Mouse (Mus musculus) 416B (cell line): Measurements from ENCODE around the gene Fgf6.
A peak's percentile ranks its signal among the peaks of the same experiment; 100 is the strongest.

Source experiments
- DNase-seq: peaks from one replicate; pipeline ENCODE4 v3.0.0; 2011; ENCODE audit warnings: low read depth

Fgf6 gene

GRCm38 (mm10) chr6:127014906-127015770 is at the start of gene Fgf6:
Gene Fgf6 (plus strand): TSS chr6:127015586.
- DNase-seq: no peak

- DNase-seq: peak; percentile 85
Measured at GRCm38 (mm10) chr6:126966241-126967026, 49.0 kb upstream of the Fgf6 start.

- peak; percentile 83 for DNase-seq
Measured at GRCm38 (mm10) chr6:126981539-126982234, 33.7 kb upstream of the Fgf6 start.

GRCm38 (mm10) chr6:126993676-126994075 is 21.7 kb upstream of the Fgf6 start:
- DNase-seq: no peak

- DNase-seq: peak; percentile 90
Measured at GRCm38 (mm10) chr6:126995494-126995893, 19.9 kb upstream of the Fgf6 start.

- peak; percentile 88 for DNase-seq
Measured at GRCm38 (mm10) chr6:126996399-126996798, 19.0 kb upstream of the Fgf6 start.

- no peak for DNase-seq
Measured at GRCm38 (mm10) chr6:127005646-127006045, 9.7 kb upstream of the Fgf6 start.

- DNase-seq: no peak
Measured at GRCm38 (mm10) chr6:127006551-127006950, 8.8 kb upstream of the Fgf6 start.

- DNase-seq: no peak
Measured at GRCm38 (mm10) chr6:127010021-127010420, 5.4 kb upstream of the Fgf6 start.

GRCm38 (mm10) chr6:127011947-127012535 is 3.3 kb upstream of the Fgf6 start:
- DNase-seq: no peak

GRCm38 (mm10) chr6:127019254-127019653 is 3.9 kb downstream of the Fgf6 start:
- DNase-seq: no peak

- no peak for DNase-seq
Measured at GRCm38 (mm10) chr6:127020431-127020830, 5.0 kb downstream of the Fgf6 start.

- no peak for DNase-seq
Measured at GRCm38 (mm10) chr6:127024836-127025235, 9.4 kb downstream of the Fgf6 start.

- peak; percentile 84 for DNase-seq
Measured at GRCm38 (mm10) chr6:127034760-127035159, 19.4 kb downstream of the Fgf6 start.

GRCm38 (mm10) chr6:127044909-127045308 is 29.5 kb downstream of the Fgf6 start:
- peak; percentile 20 for DNase-seq

GRCm38 (mm10) chr6:127050847-127051246 is 35.5 kb downstream of the Fgf6 start:
- DNase-seq: no peak

- no peak for DNase-seq
Measured at GRCm38 (mm10) chr6:127056990-127057588, 41.7 kb downstream of the Fgf6 start.

GRCm38 (mm10) chr6:127059975-127060374 is 44.6 kb downstream of the Fgf6 start:
- no peak for DNase-seq

- no peak for DNase-seq
Measured at GRCm38 (mm10) chr6:127063915-127064314, 48.5 kb downstream of the Fgf6 start.

GRCm38 (mm10) chr6:127064815-127065214 is 49.4 kb downstream of the Fgf6 start:
- no peak for DNase-seq

GRCm38 (mm10) chr6:127072817-127073216 is 57.4 kb downstream of the Fgf6 start, which contains the start of gene Fgf23:
Gene Fgf23 (plus strand): TSS chr6:127072902.
- DNase-seq: peak; percentile 63
